Comparison of ENCODE assay signal across 18 mouse cellular contexts in the genomic region with DNA sequence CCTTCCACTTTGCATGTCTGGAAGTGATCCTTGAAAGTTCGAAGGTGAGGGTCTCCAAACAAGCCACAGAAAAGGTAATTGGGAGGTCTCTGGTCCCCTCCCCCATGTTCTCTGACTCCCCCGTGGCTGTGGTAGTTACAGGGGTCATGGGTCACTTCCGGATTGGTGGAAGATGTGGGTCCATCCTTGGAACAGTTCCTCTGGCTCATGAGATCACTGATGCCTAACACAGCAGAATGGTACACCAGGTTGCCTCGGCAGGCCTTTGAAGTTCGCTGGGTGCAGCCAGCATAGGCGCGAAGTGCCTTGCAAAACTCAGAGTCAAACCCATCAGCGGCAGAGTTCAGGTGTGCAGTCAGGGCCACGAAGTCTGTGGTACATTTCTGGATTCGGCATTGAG. TPM values are rescaled to one million over a fixed set of nuclear protein-coding genes. Genes with fewer than 3 reads are reported as not detected.
DNase-seq lines count a peak whose midpoint lies in the region; ATAC-seq and TF ChIP-seq lines count a peak whose summit lies in the region.
"Had no signal": no experiment of that assay in that cellular context is flagged by ENCODE, and none has a peak within 500 bp of the region (broad histone marks: within the 10 kb centered on the region; RNA-seq: fewer than 3 reads in every experiment).

No protein-coding gene starts in this region.

- WGBS in heart, embryonic 15.5 days = 78% methylated on average over 10 of the region's 10 CpGs
- 82% methylated on average over 10 of the region's 10 CpGs for WGBS in heart, embryonic 11.5 days (ENCODE audit: insufficient replicate concordance)
- 85% methylated on average over 10 of the region's 10 CpGs for WGBS in midbrain, embryonic 14.5 days
- 85% methylated on average over 10 of the region's 10 CpGs for WGBS in midbrain, embryonic 15.5 days
- 52% methylated on average over 10 of the region's 10 CpGs for whole genome bisulfite sequencing in limb, embryonic 12.5 days
- WGBS in stomach, postnatal 0 days = 65% methylated on average over 10 of the region's 10 CpGs

- 0 out of 2 replicates have a peak, but pooled peaks cover 3% of the 10 kb centered on the region for H3K36me3 ChIP-seq in heart, embryonic 15.5 days
- H3K36me3 ChIP-seq in heart, embryonic 11.5 days (ENCODE audit: control insufficient read depth, insufficient read depth, low read length) = no peaks in the 10 kb centered on the region
- H3K36me3 ChIP-seq in midbrain, embryonic 14.5 days (ENCODE audit: control insufficient read depth, insufficient read depth, low read length) = peaks cover 44% of the 10 kb centered on the region
- no peaks in the 10 kb centered on the region for H3K36me3 ChIP-seq in midbrain, embryonic 15.5 days (replicated peaks)
- H3K36me3 ChIP-seq in limb, embryonic 12.5 days = peaks cover 33% of the 10 kb centered on the region
- H3K36me3 ChIP-seq in stomach, postnatal 0 days (ENCODE audit: control insufficient read depth, insufficient read depth, low read length) = 0 out of 2 replicates have a peak, but pooled peaks cover 2% of the 10 kb centered on the region
- H3K36me3 ChIP-seq: G1E had no signal

- H3K4me1 ChIP-seq in heart, embryonic 15.5 days (replicated peaks) = peaks cover 40% of the 10 kb centered on the region
- H3K4me1 ChIP-seq in heart, embryonic 11.5 days (ENCODE audit: control insufficient read depth, insufficient read depth, low read length) = peaks cover 17% of the 10 kb centered on the region
- peaks cover 34% of the 10 kb centered on the region for H3K4me1 ChIP-seq in midbrain, embryonic 14.5 days (ENCODE audit: control insufficient read depth, insufficient read depth, low read length)
- H3K4me1 ChIP-seq in midbrain, embryonic 15.5 days = peaks cover 57% of the 10 kb centered on the region
- peaks cover 53% of the 10 kb centered on the region for H3K4me1 ChIP-seq in limb, embryonic 12.5 days (replicated peaks)
- H3K4me1 ChIP-seq in stomach, postnatal 0 days (replicated peaks; ENCODE audit: control insufficient read depth, insufficient read depth) = peaks cover 5% of the 10 kb centered on the region; the same call in 1 of the 2 replicates

- no peak overlapping the region for H3K9ac ChIP-seq in heart, embryonic 15.5 days
- H3K9ac ChIP-seq in heart, embryonic 11.5 days (ENCODE audit: low read depth, low read length) = no peak overlapping the region
- no peak overlapping the region for H3K9ac ChIP-seq in midbrain, embryonic 14.5 days (replicated peaks; ENCODE audit: low read length)
- no peak overlapping the region for H3K9ac ChIP-seq in midbrain, embryonic 15.5 days
- H3K9ac ChIP-seq in limb, embryonic 12.5 days (replicated peaks) = no peak overlapping the region
- H3K9ac ChIP-seq in stomach, postnatal 0 days (ENCODE audit: low read length) = no peak overlapping the region

- no peaks in the 10 kb centered on the region for H3K9me3 ChIP-seq in heart, embryonic 15.5 days (replicated peaks)
- H3K9me3 ChIP-seq in heart, embryonic 11.5 days (replicated peaks; ENCODE audit: control insufficient read depth, low read length) = no peaks in the 10 kb centered on the region
- no peaks in the 10 kb centered on the region for H3K9me3 ChIP-seq in midbrain, embryonic 14.5 days (ENCODE audit: control insufficient read depth, low read length)
- no peaks in the 10 kb centered on the region for H3K9me3 ChIP-seq in midbrain, embryonic 15.5 days
- H3K9me3 ChIP-seq in limb, embryonic 12.5 days = no peaks in the 10 kb centered on the region
- no peaks in the 10 kb centered on the region for H3K9me3 ChIP-seq in stomach, postnatal 0 days (ENCODE audit: control insufficient read depth, low read length)

- no peaks in the 10 kb centered on the region for H3K27me3 ChIP-seq in heart, embryonic 15.5 days
- no peaks in the 10 kb centered on the region for H3K27me3 ChIP-seq in heart, embryonic 11.5 days (ENCODE audit: control insufficient read depth, insufficient read depth, low read length)
- H3K27me3 ChIP-seq in midbrain, embryonic 14.5 days (ENCODE audit: control insufficient read depth, insufficient read depth, low read length) = no peaks in the 10 kb centered on the region
- H3K27me3 ChIP-seq in midbrain, embryonic 15.5 days (replicated peaks) = no peaks in the 10 kb centered on the region
- no peaks in the 10 kb centered on the region for H3K27me3 ChIP-seq in limb, embryonic 12.5 days
- no peaks in the 10 kb centered on the region for H3K27me3 ChIP-seq in stomach, postnatal 0 days (ENCODE audit: control insufficient read depth, insufficient read depth, low read length)

- no peak for DNase-seq in midbrain, embryonic 14.5 days
- DNase-seq in stomach, postnatal 0 days (ENCODE audit: low spot score) = no peak
- DNase-seq in adrenal gland, adult 2 months = no peak
- no peak for DNase-seq in testis, postnatal 10 days (ENCODE audit: low spot score)
- DNase-seq: adrenal gland, postnatal 25 days; cerebellum, postnatal 36 days; gastrocnemius, postnatal 10 days; kidney, postnatal 14 days; layer of hippocampus, postnatal 36 days; lung, postnatal 10 days; right cerebral cortex, adult 18-20 months had no signal

- TF ChIP-seq EP300 in stomach, postnatal 0 days (optimal IDR thresholded peaks at IDR 0.05) = no peak

- TF ChIP-seq CTCF in stomach, postnatal 0 days (IDR thresholded peaks at IDR 0.05; ENCODE audit: low read depth) = no peak

- H3K27ac ChIP-seq in heart, embryonic 15.5 days = 0 out of 2 replicates have a peak overlapping the region, but pooled peaks have one; percentile 21
- H3K27ac ChIP-seq in heart, embryonic 11.5 days (ENCODE audit: low read depth, low read length) = no peak overlapping the region
- H3K27ac ChIP-seq in midbrain, embryonic 14.5 days (replicated peaks; ENCODE audit: low read depth, low read length) = no peak overlapping the region
- no peak overlapping the region for H3K27ac ChIP-seq in midbrain, embryonic 15.5 days
- H3K27ac ChIP-seq in limb, embryonic 12.5 days = no peak overlapping the region
- H3K27ac ChIP-seq in stomach, postnatal 0 days (replicated peaks) = no peak overlapping the region

- ATAC-seq in heart, embryonic 15.5 days (replicated peaks; ENCODE audit: insufficient number of reproducible peaks, insufficient read depth, low FRiP score, low read depth) = no peak
- no peak for ATAC-seq in heart, embryonic 11.5 days (replicated peaks; ENCODE audit: insufficient number of reproducible peaks, low FRiP score, low TSS enrichment)
- no peak for ATAC-seq in midbrain, embryonic 14.5 days (ENCODE audit: low FRiP score, low TSS enrichment)
- no peak for ATAC-seq in midbrain, embryonic 15.5 days (replicated peaks)
- no peak for ATAC-seq in limb, embryonic 12.5 days (ENCODE audit: insufficient number of reproducible peaks, insufficient read depth, low FRiP score, low TSS enrichment, low read depth)
- ATAC-seq in stomach, postnatal 0 days (ENCODE audit: low FRiP score, low TSS enrichment) = no peak
- ATAC-seq: forebrain, embryonic 16.5 days had no signal

- H3K4me3 ChIP-seq in heart, embryonic 15.5 days = no peak overlapping the region
- no peak overlapping the region for H3K4me3 ChIP-seq in heart, embryonic 11.5 days (ENCODE audit: low read depth, low read length)
- no peak overlapping the region for H3K4me3 ChIP-seq in midbrain, embryonic 14.5 days (replicated peaks; ENCODE audit: low read depth, low read length)
- H3K4me3 ChIP-seq in midbrain, embryonic 15.5 days = no peak overlapping the region
- H3K4me3 ChIP-seq in limb, embryonic 12.5 days (replicated peaks) = no peak overlapping the region
- H3K4me3 ChIP-seq in stomach, postnatal 0 days (ENCODE audit: low read depth, low read length) = no peak overlapping the region

- H3K4me2 ChIP-seq in heart, embryonic 15.5 days = no peak overlapping the region
- no peak overlapping the region for H3K4me2 ChIP-seq in heart, embryonic 11.5 days
- peak overlapping the region; percentile 22; the same call in 1 of the 2 replicates for H3K4me2 ChIP-seq in midbrain, embryonic 14.5 days (ENCODE audit: low read length)
- no peak overlapping the region for H3K4me2 ChIP-seq in midbrain, embryonic 15.5 days
- peak overlapping the region; percentile 42 for H3K4me2 ChIP-seq in limb, embryonic 12.5 days
- peak overlapping the region; percentile 37 for H3K4me2 ChIP-seq in stomach, postnatal 0 days (replicated peaks; ENCODE audit: low read depth)
- H3K4me2 ChIP-seq: liver, embryonic 11.5 days had no signal

RNA-seq across cellular contexts. Expression of gene Rgmb, which starts 10.1 kb away (rescaled TPM):
- 8.0 and 11.3 TPM in 2 replicates for polyA plus RNA-seq in heart, embryonic 15.5 days (2015; fragmentation: Nextera tagmentation; extraction: Ambion mirVana)
- 8.7 and 8.9 TPM in 2 replicates for polyA plus RNA-seq in heart, embryonic 11.5 days (2014; fragmentation: Nextera tagmentation; extraction: Ambion mirVana)
- 76.4 and 107 TPM in 2 replicates for polyA plus RNA-seq in midbrain, embryonic 14.5 days (2014; fragmentation: Nextera tagmentation; extraction: Ambion mirVana)
- 73.1 and 76.5 TPM in 2 replicates for polyA plus RNA-seq in midbrain, embryonic 15.5 days (2015; fragmentation: Nextera tagmentation; extraction: Ambion mirVana)
- 19.0 and 26.5 TPM in 2 replicates for polyA plus RNA-seq in limb, embryonic 12.5 days (2016; fragmentation: Nextera tagmentation; extraction: Ambion mirVana)
- polyA plus RNA-seq in stomach, postnatal 0 days (2015; fragmentation: Nextera tagmentation; extraction: Ambion mirVana) = 33.0 and 41.1 TPM in 2 replicates
- 10 to 100 TPM; 12.3 to 16.4 TPM for total RNA-seq in adrenal gland, adult 2 months (2021)
- 60.9 and 81.7 TPM in 2 replicates for polyA plus RNA-seq in adrenal gland, adult 2 months (2012; rRNA removed)
- polyA plus RNA-seq: G1E had no signal

Comparison
In these comparisons a context has a peak if more than half of its experiments do, and no peak if none do; other contexts are left out.
1. H3K4me2 ChIP-seq: peak in midbrain, embryonic 14.5 days (single experiment), limb, embryonic 12.5 days (single experiment) and stomach, postnatal 0 days (single experiment); none in heart, embryonic 15.5 days (single experiment), heart, embryonic 11.5 days (single experiment) and midbrain, embryonic 15.5 days (single experiment).